Mouse (Mus musculus): ENCODE results near the gene Trmt10b.

The Trmt10b gene

GRCm38 (mm10) chr4:45341669-45342249 is 44.8 kb downstream of the Trmt10b start, which contains the start of gene Dcaf10:
TSS of gene Dcaf10 (plus strand) at chr4:45342101.
- peak; percentile 90 to 91 for DNase-seq (ENCODE audit: low read depth in 2 of 2, low spot score in 2 of 2)

- DNase-seq (ENCODE audit: low read depth in 2 of 2, low spot score in 2 of 2), result no peak
Measured at GRCm38 (mm10) chr4:45342286-45343155, 45.6 kb downstream of the Trmt10b start, which contains the start of gene Exosc3. TSS of gene Exosc3 (minus strand) at chr4:45342732.

GRCm38 (mm10) chr4:45356653-45357052 is 59.7 kb downstream of the Trmt10b start:
- DNase-seq (ENCODE audit: low read depth in 2 of 2, low spot score in 2 of 2), result no peak
